Mouse (Mus musculus): ENCODE data around the gene Net1. TPM values are rescaled to one million over a fixed set of nuclear protein-coding genes. Genes with fewer than 3 reads are reported as not detected.
A peak's percentile ranks its signal among the peaks of the same experiment; 100 is the strongest.

Gene Net1
- polyA plus RNA-seq, 1 experiment = 9.3 TPM

GRCm38 (mm10) chr13:3872832-3873231 lies 45.2 kb downstream of the Net1 start:
- H3K4me1 ChIP-seq (ENCODE audit: control insufficient read depth) = peaks cover 76% of the 10 kb centered on the region
- no peaks in the 10 kb centered on the region for H3K27me3 ChIP-seq (ENCODE audit: control insufficient read depth)
- peaks cover 1% of the 10 kb centered on the region for H3K36me3 ChIP-seq (ENCODE audit: control insufficient read depth)
- H3K4me3 ChIP-seq (replicated peaks) = no peak overlapping the region
- TF ChIP-seq TAL1 (IDR thresholded peaks at IDR 0.05; ENCODE audit: low read length) (no peak), GATA1 (IDR thresholded peaks at IDR 0.05; ENCODE audit: low read length) (no peak)
- no peaks in the 10 kb centered on the region for H3K9me3 ChIP-seq (ENCODE audit: control insufficient read depth, low read length)

GRCm38 (mm10) chr13:3869901-3870300 lies 48.1 kb downstream of the Net1 start:
- H3K9me3 ChIP-seq (ENCODE audit: control insufficient read depth, low read length) = no peaks in the 10 kb centered on the region
- no peaks in the 10 kb centered on the region for H3K27me3 ChIP-seq (ENCODE audit: control insufficient read depth)
- H3K4me1 ChIP-seq (ENCODE audit: control insufficient read depth) = peaks cover 86% of the 10 kb centered on the region
- no peaks in the 10 kb centered on the region; the same call in 1 of the 2 replicates for H3K36me3 ChIP-seq (ENCODE audit: control insufficient read depth)
- no peak overlapping the region for H3K4me3 ChIP-seq (replicated peaks)
- no peak for TF ChIP-seq GATA1 (IDR thresholded peaks at IDR 0.05; ENCODE audit: low read length)
- TF ChIP-seq TAL1 (IDR thresholded peaks at IDR 0.05; ENCODE audit: low read length) = no peak

GRCm38 (mm10) chr13:3867158-3867557 lies 50.9 kb downstream of the Net1 start:
- TF ChIP-seq GATA1 (IDR thresholded peaks at IDR 0.05; ENCODE audit: low read length) (peak; percentile 65), TAL1 (IDR thresholded peaks at IDR 0.05; ENCODE audit: low read length) (no peak)
- Histone ChIP-seq H3K27me3 (ENCODE audit: control insufficient read depth) (no peaks in the 10 kb centered on the region), H3K36me3 (ENCODE audit: control insufficient read depth) (no peaks in the 10 kb centered on the region; the same call in 1 of the 2 replicates), H3K4me3 (replicated peaks) (peak overlapping the region; percentile 47), H3K9me3 (ENCODE audit: control insufficient read depth, low read length) (no peaks in the 10 kb centered on the region), H3K4me1 (ENCODE audit: control insufficient read depth) (peaks cover 96% of the 10 kb centered on the region)

- TF ChIP-seq GATA1 (IDR thresholded peaks at IDR 0.05; ENCODE audit: low read length) = no peak
- no peak for TF ChIP-seq TAL1 (IDR thresholded peaks at IDR 0.05; ENCODE audit: low read length)
- Histone ChIP-seq H3K27me3 (ENCODE audit: control insufficient read depth) (no peaks in the 10 kb centered on the region), H3K4me1 (ENCODE audit: control insufficient read depth) (peaks cover 97% of the 10 kb centered on the region), H3K36me3 (ENCODE audit: control insufficient read depth) (no peaks in the 10 kb centered on the region; the same call in 1 of the 2 replicates), H3K4me3 (replicated peaks) (peak overlapping the region; percentile 47), H3K9me3 (ENCODE audit: control insufficient read depth, low read length) (no peaks in the 10 kb centered on the region)
These were observed 51.5 kb downstream of the Net1 start for GRCm38 (mm10) chr13:3866355-3867052.

GRCm38 (mm10) chr13:3865648-3866354 lies 52.2 kb downstream of the Net1 start:
- peak overlapping the region; percentile 47 for H3K4me3 ChIP-seq (replicated peaks)
- no peaks in the 10 kb centered on the region for H3K27me3 ChIP-seq (ENCODE audit: control insufficient read depth)
- TF ChIP-seq GATA1 (IDR thresholded peaks at IDR 0.05; ENCODE audit: low read length) = no peak
- no peak for TF ChIP-seq TAL1 (IDR thresholded peaks at IDR 0.05; ENCODE audit: low read length)
- H3K9me3 ChIP-seq (ENCODE audit: control insufficient read depth, low read length) = no peaks in the 10 kb centered on the region
- H3K4me1 ChIP-seq (ENCODE audit: control insufficient read depth) = peaks cover 97% of the 10 kb centered on the region
- H3K36me3 ChIP-seq (ENCODE audit: control insufficient read depth) = no peaks in the 10 kb centered on the region; the same call in 1 of the 2 replicates

GRCm38 (mm10) chr13:3862922-3863580 lies 55.0 kb downstream of the Net1 start:
- Histone ChIP-seq H3K27me3 (ENCODE audit: control insufficient read depth) (no peaks in the 10 kb centered on the region), H3K4me1 (ENCODE audit: control insufficient read depth) (peaks cover 86% of the 10 kb centered on the region), H3K4me3 (replicated peaks) (peak overlapping the region; percentile 31), H3K36me3 (ENCODE audit: control insufficient read depth) (no peaks in the 10 kb centered on the region), H3K9me3 (ENCODE audit: control insufficient read depth, low read length) (no peaks in the 10 kb centered on the region)
- TF ChIP-seq TAL1 (IDR thresholded peaks at IDR 0.05; ENCODE audit: low read length) (no peak), GATA1 (IDR thresholded peaks at IDR 0.05; ENCODE audit: low read length) (peak; percentile 86)

- TF ChIP-seq TAL1 (IDR thresholded peaks at IDR 0.05; ENCODE audit: low read length) (no peak), GATA1 (IDR thresholded peaks at IDR 0.05; ENCODE audit: low read length) (no peak)
- H3K36me3 ChIP-seq (ENCODE audit: control insufficient read depth) = no peaks in the 10 kb centered on the region
- peaks cover 78% of the 10 kb centered on the region for H3K4me1 ChIP-seq (ENCODE audit: control insufficient read depth)
- no peaks in the 10 kb centered on the region for H3K27me3 ChIP-seq (ENCODE audit: control insufficient read depth)
- H3K9me3 ChIP-seq (ENCODE audit: control insufficient read depth, low read length) = no peaks in the 10 kb centered on the region
- no peak overlapping the region for H3K4me3 ChIP-seq (replicated peaks)
These were observed 55.7 kb downstream of the Net1 start for GRCm38 (mm10) chr13:3862325-3862724.

GRCm38 (mm10) chr13:3861251-3861650 lies 56.8 kb downstream of the Net1 start:
- H3K27me3 ChIP-seq (ENCODE audit: control insufficient read depth) = peaks cover 5% of the 10 kb centered on the region
- no peaks in the 10 kb centered on the region for H3K36me3 ChIP-seq (ENCODE audit: control insufficient read depth)
- no peaks in the 10 kb centered on the region for H3K9me3 ChIP-seq (ENCODE audit: control insufficient read depth, low read length)
- H3K4me1 ChIP-seq (ENCODE audit: control insufficient read depth) = peaks cover 72% of the 10 kb centered on the region
- no peak overlapping the region for H3K4me3 ChIP-seq (replicated peaks)
- TF ChIP-seq TAL1 (IDR thresholded peaks at IDR 0.05; ENCODE audit: low read length) (peak; percentile 26; the same call in 1 of the 3 replicates), GATA1 (IDR thresholded peaks at IDR 0.05; ENCODE audit: low read length) (no peak)

- TF ChIP-seq TAL1 (IDR thresholded peaks at IDR 0.05; ENCODE audit: low read length) (no peak), GATA1 (IDR thresholded peaks at IDR 0.05; ENCODE audit: low read length) (no peak)
- peaks cover 20% of the 10 kb centered on the region for H3K27me3 ChIP-seq (ENCODE audit: control insufficient read depth)
- no peak overlapping the region for H3K4me3 ChIP-seq (replicated peaks)
- no peaks in the 10 kb centered on the region for H3K9me3 ChIP-seq (ENCODE audit: control insufficient read depth, low read length)
- no peaks in the 10 kb centered on the region for H3K36me3 ChIP-seq (ENCODE audit: control insufficient read depth)
- peaks cover 24% of the 10 kb centered on the region for H3K4me1 ChIP-seq (ENCODE audit: control insufficient read depth)
These were observed 61.8 kb downstream of the Net1 start for GRCm38 (mm10) chr13:3856252-3856651.
